Mouse (Mus musculus): Measurements from ENCODE around the gene Rbfox1. TPM values are rescaled to one million over a fixed set of nuclear protein-coding genes. Genes with fewer than 3 reads are reported as not detected.

The Rbfox1 gene
- total RNA-seq, 2 experiments from 2014 or later = 413 to 426 TPM

GRCm38 (mm10) chr16:6897734-6898133, 1012.6 kb downstream of the Rbfox1 start:
- no peak for TF ChIP-seq CTCF (conservative IDR thresholded peaks at IDR 0.05)
- no peak overlapping the region for H3K4me3 ChIP-seq
- no peak for DNase-seq (ENCODE audit: low spot score in 2 of 2)
- H3K27ac ChIP-seq = no peak overlapping the region

- no peak overlapping the region; the same call in 1 of the 2 replicates for H3K27ac ChIP-seq
- no peak for TF ChIP-seq CTCF (conservative IDR thresholded peaks at IDR 0.05)
- no peak overlapping the region for H3K4me3 ChIP-seq
- no peak for DNase-seq (ENCODE audit: low spot score in 2 of 2)
Measured at GRCm38 (mm10) chr16:6900006-6900405, 1014.9 kb downstream of the Rbfox1 start.

GRCm38 (mm10) chr16:6904984-6905383, 1019.8 kb downstream of the Rbfox1 start:
- TF ChIP-seq CTCF (conservative IDR thresholded peaks at IDR 0.05) = no peak
- DNase-seq (ENCODE audit: low spot score in 2 of 2) = no peak
- Histone ChIP-seq H3K4me3 (no peak overlapping the region), H3K27ac (no peak overlapping the region)

GRCm38 (mm10) chr16:6906001-6906400, 1020.8 kb downstream of the Rbfox1 start:
- peak overlapping the region; percentile 8; the same call in 1 of the 2 replicates for H3K27ac ChIP-seq
- no peak for DNase-seq (ENCODE audit: low spot score in 2 of 2)
- H3K4me3 ChIP-seq = no peak overlapping the region
- TF ChIP-seq CTCF (conservative IDR thresholded peaks at IDR 0.05) = no peak

- DNase-seq (ENCODE audit: low spot score in 2 of 2) = no peak
- Histone ChIP-seq H3K27ac (no peak overlapping the region; the same call in 1 of the 2 replicates), H3K4me3 (no peak overlapping the region)
- TF ChIP-seq CTCF (conservative IDR thresholded peaks at IDR 0.05) = no peak
Measured at GRCm38 (mm10) chr16:6907550-6907949, 1022.4 kb downstream of the Rbfox1 start.

- Histone ChIP-seq H3K4me3 (no peak overlapping the region), H3K27ac (no peak overlapping the region)
- no peak for TF ChIP-seq CTCF (conservative IDR thresholded peaks at IDR 0.05)
- no peak for DNase-seq (ENCODE audit: low spot score in 2 of 2)
Measured at GRCm38 (mm10) chr16:6914531-6914930, 1029.4 kb downstream of the Rbfox1 start.

- no peak overlapping the region for H3K4me3 ChIP-seq
- no peak for TF ChIP-seq CTCF (conservative IDR thresholded peaks at IDR 0.05)
Measured at GRCm38 (mm10) chr16:6918641-6919040, 1033.5 kb downstream of the Rbfox1 start.

GRCm38 (mm10) chr16:6919681-6920080, 1034.5 kb downstream of the Rbfox1 start:
- TF ChIP-seq CTCF (conservative IDR thresholded peaks at IDR 0.05) = no peak
- H3K27ac ChIP-seq = no peak overlapping the region
- DNase-seq (ENCODE audit: low spot score in 2 of 2) = no peak
- H3K4me3 ChIP-seq = no peak overlapping the region

More at GRCm38 (mm10) chr16:6918641-6919040, 1033.5 kb downstream of the Rbfox1 start:
- no peak for DNase-seq (ENCODE audit: low spot score in 2 of 2)
- no peak overlapping the region for H3K27ac ChIP-seq

GRCm38 (mm10) chr16:6927661-6928060, 1042.5 kb downstream of the Rbfox1 start:
- TF ChIP-seq CTCF (conservative IDR thresholded peaks at IDR 0.05) = no peak
- DNase-seq (ENCODE audit: low spot score in 2 of 2) = no peak
- no peak overlapping the region for H3K4me3 ChIP-seq
- no peak overlapping the region for H3K27ac ChIP-seq

GRCm38 (mm10) chr16:6930795-6931194, 1045.6 kb downstream of the Rbfox1 start:
- TF ChIP-seq CTCF (conservative IDR thresholded peaks at IDR 0.05) = no peak
- DNase-seq (ENCODE audit: low spot score in 2 of 2) = no peak
- no peak overlapping the region for H3K27ac ChIP-seq
- H3K4me3 ChIP-seq = no peak overlapping the region

GRCm38 (mm10) chr16:6946151-6946550, 1061.0 kb downstream of the Rbfox1 start:
- Histone ChIP-seq H3K4me3 (no peak overlapping the region), H3K27ac (peak overlapping the region; percentile 36; the same call in 1 of the 2 replicates)
- no peak for TF ChIP-seq CTCF (conservative IDR thresholded peaks at IDR 0.05)
- peak; percentile 18 to 47 for DNase-seq (ENCODE audit: low spot score in 2 of 2)

- no peak for DNase-seq (ENCODE audit: low spot score in 2 of 2)
- no peak overlapping the region for H3K4me3 ChIP-seq
- TF ChIP-seq CTCF (conservative IDR thresholded peaks at IDR 0.05) = no peak
- no peak overlapping the region for H3K27ac ChIP-seq
Measured at GRCm38 (mm10) chr16:6949666-6950065, 1064.5 kb downstream of the Rbfox1 start.

GRCm38 (mm10) chr16:6955102-6955675, 1070.0 kb downstream of the Rbfox1 start:
- no peak for DNase-seq (ENCODE audit: low spot score in 2 of 2)
- H3K4me3 ChIP-seq = no peak overlapping the region
- H3K27ac ChIP-seq = 0 out of 2 replicates have a peak overlapping the region, but pooled peaks have one; percentile 18
- TF ChIP-seq CTCF (conservative IDR thresholded peaks at IDR 0.05) = no peak

GRCm38 (mm10) chr16:6961931-6962379, 1076.8 kb downstream of the Rbfox1 start:
- TF ChIP-seq CTCF (conservative IDR thresholded peaks at IDR 0.05) = peak; percentile 24; the same call in 1 of the 2 replicates
- no peak for DNase-seq (ENCODE audit: low spot score in 2 of 2)
- Histone ChIP-seq H3K27ac (peak overlapping the region; percentile 39; the same call in 1 of the 2 replicates), H3K4me3 (no peak overlapping the region)

All from layer of hippocampus, adult 2 months (tissue).